Mouse (Mus musculus) c-Kit-positive CD71-positive TER-119-positive erythroid progenitor cells, embryonic 14.5 days (primary cell): ENCODE results near the gene Spast.
"Not testable (repeated sequence)": the region's sequence is repeated elsewhere in the genome, so short reads cannot be mapped to it uniquely, and the experiment has no call there.

Source experiments
- DNase-seq: peaks from one replicate; pipeline ENCODE4 v3.0.0-alpha.2; 2013; ENCODE audit warnings: low spot score

Gene Spast

GRCm38 (mm10) chr17:74327195-74327594, 11.6 kb upstream of the Spast start:
- not testable (repeated sequence) for DNase-seq

GRCm38 (mm10) chr17:74328146-74328545, 10.6 kb upstream of the Spast start:
- DNase-seq, result peak; percentile 80

DNA sequence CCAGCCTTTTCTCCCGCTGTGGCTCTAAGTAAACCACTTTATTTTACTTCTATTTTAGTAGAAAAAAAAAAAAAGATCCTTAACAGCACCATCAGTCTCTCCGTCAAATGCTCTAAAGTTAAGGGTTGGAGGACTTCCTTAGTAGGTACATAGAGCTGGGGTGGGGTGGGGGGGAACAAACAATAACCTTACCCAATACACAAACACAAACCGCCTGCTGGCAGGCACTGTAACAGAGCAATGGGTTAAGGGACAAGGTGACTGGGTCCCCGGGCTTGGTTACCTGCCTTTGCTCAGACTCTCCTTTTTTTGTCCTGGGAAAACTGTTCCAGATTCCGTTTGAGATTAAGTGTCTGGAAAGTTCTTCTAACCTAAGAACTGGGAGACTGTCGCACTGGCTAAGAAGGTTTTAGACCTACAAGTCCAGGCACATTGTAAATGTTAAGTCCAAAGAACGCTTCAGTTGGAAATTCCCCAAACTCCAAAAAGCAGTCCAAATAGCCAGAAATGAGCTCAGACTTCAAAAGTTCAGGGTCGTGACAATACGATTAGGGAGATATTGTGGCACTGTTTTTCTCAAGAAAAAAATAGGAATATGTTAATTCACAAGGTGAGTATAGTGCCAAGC, 7.6 kb upstream of the Spast start:
- no peak for DNase-seq

GRCm38 (mm10) chr17:74338225-74338931, 409 bp upstream of the Spast start:
- peak; percentile 94 for DNase-seq

DNA sequence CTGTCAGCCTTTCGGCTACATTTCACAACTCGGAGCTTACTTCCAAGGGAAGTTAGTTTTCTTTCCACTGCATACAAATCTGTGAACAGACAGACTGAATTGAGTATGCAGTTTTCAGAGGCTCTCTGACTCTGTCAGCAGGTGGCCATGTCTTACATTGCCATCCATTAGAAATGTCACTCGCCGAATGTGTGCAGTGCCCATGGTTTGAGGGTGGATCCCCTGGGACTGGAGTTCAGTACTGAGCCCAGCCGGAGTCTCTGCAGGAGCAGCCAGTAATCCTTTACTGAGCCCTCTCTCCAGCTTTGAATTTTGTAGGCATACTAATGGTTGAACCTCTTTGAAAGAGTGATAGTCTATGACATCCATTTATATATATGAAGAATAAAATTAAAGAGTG, 2.4 kb downstream of the Spast start:
- no peak for DNase-seq

DNA sequence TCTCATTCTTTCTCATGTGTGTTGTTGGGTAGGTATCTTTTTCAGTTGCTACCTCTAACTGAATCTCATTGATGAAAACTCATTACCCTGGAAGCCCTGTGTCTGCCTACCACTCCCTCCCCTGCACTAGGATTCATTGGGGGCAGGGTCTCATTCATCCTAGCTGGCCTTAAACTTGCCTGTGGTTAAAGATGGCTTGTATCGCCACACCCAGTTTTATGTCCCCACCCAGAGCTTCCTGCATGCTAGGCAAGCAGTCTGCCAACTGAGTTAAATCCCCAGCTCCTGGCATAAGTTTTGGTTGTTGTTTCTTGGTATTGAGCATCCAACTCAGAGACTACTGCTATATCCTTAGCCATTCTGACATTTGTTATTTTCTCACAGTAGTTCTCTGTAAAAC, 24.8 kb downstream of the Spast start:
- no peak for DNase-seq

- DNase-seq, result no peak
Observed at GRCm38 (mm10) chr17:74376916-74377315, 38.1 kb downstream of the Spast start.

DNA sequence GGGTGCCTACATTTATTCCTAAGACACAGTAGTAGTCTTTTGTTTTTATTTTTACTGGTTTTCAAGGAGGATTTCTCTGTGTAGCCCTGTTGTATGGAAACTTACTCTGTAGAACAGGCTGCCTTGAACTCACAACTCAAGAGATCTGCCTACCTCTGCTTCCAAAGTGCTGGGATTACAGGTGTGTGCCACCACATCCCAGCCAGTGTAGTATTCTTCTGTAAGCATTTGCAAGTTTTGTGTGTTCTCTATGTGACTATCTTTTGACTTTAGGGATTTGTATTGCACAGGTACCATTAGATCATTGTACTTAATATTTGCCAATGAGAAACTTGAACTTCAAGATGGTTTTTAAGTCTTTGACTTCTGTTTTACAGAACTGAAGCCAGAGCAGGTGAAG, 47.9 kb downstream of the Spast start:
- no peak for DNase-seq

- no peak for DNase-seq
Observed at GRCm38 (mm10) chr17:74389847-74390246, 51.1 kb downstream of the Spast start.

GRCm38 (mm10) chr17:74394381-74394780, 55.6 kb downstream of the Spast start:
- DNase-seq, result no peak

GRCm38 (mm10) chr17:74394855-74395254, 56.1 kb downstream of the Spast start:
- DNase-seq, result no peak

- DNase-seq, result peak; percentile 96
Observed at GRCm38 (mm10) chr17:74395383-74396065, 56.7 kb downstream of the Spast start, which contains the start of gene Slc30a6. Gene Slc30a6 (plus strand): TSS chr17:74395608.

DNA sequence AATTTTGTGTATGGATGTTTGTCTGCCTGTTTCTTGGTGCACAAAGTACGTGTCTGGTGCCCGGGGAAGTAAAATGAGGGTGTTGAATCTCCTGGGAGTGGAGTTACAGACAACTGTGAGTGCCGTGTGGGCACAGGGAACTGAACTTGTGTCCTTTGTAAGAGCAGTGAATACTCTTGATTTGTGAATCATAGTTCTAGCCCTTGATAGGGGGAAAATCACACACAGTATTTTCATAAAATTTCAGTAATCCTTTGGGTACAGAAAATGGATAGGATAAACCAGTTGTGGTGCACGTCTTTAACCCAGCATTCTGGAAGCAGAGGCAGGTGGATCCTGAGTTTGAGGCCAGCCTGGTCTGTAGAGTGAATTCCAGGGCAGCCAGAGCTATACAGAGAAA, 58.0 kb downstream of the Spast start:
- DNase-seq, result no peak

DNA sequence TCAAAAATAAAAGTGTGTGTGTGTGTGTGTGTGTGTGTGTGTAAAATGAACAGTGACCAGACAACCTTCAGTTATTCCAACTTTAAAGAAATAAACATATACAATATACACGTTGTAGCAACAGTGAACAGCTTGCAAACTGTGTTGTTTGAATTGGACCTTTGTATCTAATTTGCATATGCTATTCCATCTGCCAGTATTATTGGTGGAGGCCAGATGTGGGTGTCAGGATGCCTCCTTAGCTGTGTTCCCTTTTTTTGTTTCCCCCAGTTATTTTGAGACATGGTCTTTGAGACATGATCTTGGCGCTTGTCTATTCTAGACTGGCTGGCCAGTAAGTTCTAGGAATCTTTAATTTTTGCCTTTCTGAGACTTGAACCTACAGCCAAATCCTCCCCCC, 58.4 kb downstream of the Spast start:
- DNase-seq, result no peak

- DNase-seq, result no peak
Observed at GRCm38 (mm10) chr17:74402486-74403222, 63.9 kb downstream of the Spast start.

DNA sequence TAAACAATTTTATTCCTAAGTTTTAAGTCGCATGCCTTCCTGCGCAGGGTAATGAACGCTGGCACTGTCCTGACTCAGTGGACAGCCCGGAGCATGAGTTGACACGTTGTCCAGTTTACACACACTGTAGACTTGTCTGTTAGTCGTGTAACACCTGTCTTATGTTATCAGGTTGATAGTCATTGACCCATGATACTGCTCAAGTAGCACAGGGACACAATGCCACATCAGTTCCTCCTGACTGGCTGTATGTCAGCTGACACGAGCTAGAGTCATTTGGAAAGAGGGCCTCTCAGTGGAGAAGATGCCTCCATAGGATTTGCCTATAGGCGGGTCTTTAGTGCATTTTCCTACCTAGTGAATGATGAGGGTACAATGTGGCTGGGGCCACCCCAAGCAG, 67.7 kb downstream of the Spast start:
- DNase-seq, result no peak

- DNase-seq, result no peak
Observed at GRCm38 (mm10) chr17:74409722-74410121, 70.9 kb downstream of the Spast start.

- no peak for DNase-seq
Observed at GRCm38 (mm10) chr17:74413324-74413723, 74.5 kb downstream of the Spast start.

DNA sequence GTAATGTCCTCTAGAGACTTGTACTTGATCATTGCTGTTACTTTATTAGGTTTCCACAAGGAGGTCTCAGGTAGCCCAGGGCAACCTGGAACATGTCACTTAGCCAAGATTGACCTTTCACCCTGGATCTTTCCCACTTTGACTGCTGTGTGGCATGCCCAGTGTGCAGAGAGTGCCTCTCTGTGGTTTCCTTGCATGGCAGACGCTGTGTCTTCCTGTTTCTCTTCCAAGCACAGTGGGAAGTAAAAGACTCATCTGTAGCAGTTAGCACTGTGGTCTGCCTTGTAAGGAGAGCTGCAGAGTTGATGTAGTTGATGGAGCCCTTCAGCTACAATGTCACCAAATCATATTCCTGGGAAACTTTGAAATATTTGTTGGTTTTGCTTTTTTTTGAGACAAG, 75.9 kb downstream of the Spast start:
- no peak for DNase-seq

GRCm38 (mm10) chr17:74416841-74417360, 78.1 kb downstream of the Spast start:
- DNase-seq, result no peak

DNA sequence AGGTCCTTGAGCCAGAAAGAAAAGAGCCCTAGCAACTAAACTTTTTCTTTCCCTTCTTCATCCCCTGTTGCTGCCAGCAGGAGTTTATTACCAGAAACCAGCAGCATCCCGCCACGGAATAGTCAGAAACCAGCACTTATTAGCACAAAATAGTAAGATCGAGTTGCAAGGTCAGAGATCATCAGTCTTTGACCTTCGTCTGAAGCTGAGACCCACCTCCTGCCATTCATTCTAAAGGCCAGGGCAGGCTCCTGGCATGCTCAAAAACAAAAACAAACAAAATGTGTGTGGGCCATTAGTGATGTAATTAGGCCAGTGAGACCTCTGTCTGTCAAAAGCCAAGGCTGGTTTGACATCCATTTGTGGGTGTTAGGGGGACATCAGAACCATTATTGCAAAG, 79.4 kb downstream of the Spast start:
- no peak for DNase-seq

GRCm38 (mm10) chr17:74420656-74421055, 81.9 kb downstream of the Spast start:
- DNase-seq, result no peak
